Mouse (Mus musculus): ENCODE results near the gene Aktip.

Gene Aktip

GRCm38 (mm10) chr8:91190816-91191340 is 8.9 kb downstream of the Aktip start:
- DNase-seq = peak; percentile 70

GRCm38 (mm10) chr8:91188152-91188551 is 11.6 kb downstream of the Aktip start:
- DNase-seq = no peak

- DNase-seq = no peak
Observed at GRCm38 (mm10) chr8:91186372-91186771, 13.4 kb downstream of the Aktip start.

- no peak for DNase-seq
Observed at GRCm38 (mm10) chr8:91177708-91178107, 22.1 kb downstream of the Aktip start.

- no peak for DNase-seq
Observed at GRCm38 (mm10) chr8:91176176-91176575, 23.6 kb downstream of the Aktip start.

GRCm38 (mm10) chr8:91171605-91172004 is 28.2 kb downstream of the Aktip start:
- DNase-seq = no peak

- no peak for DNase-seq
Observed at GRCm38 (mm10) chr8:91170914-91171313, 28.9 kb downstream of the Aktip start.

GRCm38 (mm10) chr8:91170152-91170551 is 29.6 kb downstream of the Aktip start:
- DNase-seq = no peak

GRCm38 (mm10) chr8:91159959-91160800 is 39.6 kb downstream of the Aktip start:
- no peak for DNase-seq

- peak; percentile 13 for DNase-seq
Observed at GRCm38 (mm10) chr8:91158617-91159016, 41.2 kb downstream of the Aktip start.

- DNase-seq = peak; percentile 69
Observed at GRCm38 (mm10) chr8:91154564-91154963, 45.2 kb downstream of the Aktip start.

GRCm38 (mm10) chr8:91153831-91154230 is 45.9 kb downstream of the Aktip start:
- DNase-seq = no peak

GRCm38 (mm10) chr8:91151531-91151930 is 48.2 kb downstream of the Aktip start:
- DNase-seq = no peak

- DNase-seq = no peak
Observed at GRCm38 (mm10) chr8:91149298-91149697, 50.5 kb downstream of the Aktip start.

GRCm38 (mm10) chr8:91148643-91149178 is 51.1 kb downstream of the Aktip start:
- DNase-seq = peak; percentile 28

- peak; percentile 64 for DNase-seq
Observed at GRCm38 (mm10) chr8:91147715-91148114, 52.1 kb downstream of the Aktip start.

- DNase-seq = no peak
Observed at GRCm38 (mm10) chr8:91140828-91141227, 58.9 kb downstream of the Aktip start.

- DNase-seq = peak; percentile 22
Observed at GRCm38 (mm10) chr8:91135308-91136181, 64.2 kb downstream of the Aktip start.

GRCm38 (mm10) chr8:91134659-91135058 is 65.1 kb downstream of the Aktip start:
- DNase-seq = no peak

GRCm38 (mm10) chr8:91134070-91134475 is 65.7 kb downstream of the Aktip start:
- peak; percentile 100 for DNase-seq

GRCm38 (mm10) chr8:91133441-91134069 is 66.2 kb downstream of the Aktip start:
- peak; percentile 58 for DNase-seq

GRCm38 (mm10) chr8:91132731-91133130 is 67.0 kb downstream of the Aktip start:
- no peak for DNase-seq

GRCm38 (mm10) chr8:91126786-91127185 is 73.0 kb downstream of the Aktip start:
- no peak for DNase-seq
